Mouse (Mus musculus) olfactory bulb, adult 2 months (tissue): ENCODE data around the gene Pknox1.

Source experiments
- CTCF ChIP-seq: fragments of 200-500 bp; IDR thresholded peaks from 2 replicates; pipeline ENCODE4 v1.5.1; 2012; ENCODE audit warnings: low read depth, mild to moderate bottlenecking, low read length, moderate library complexity; ENCODE audit not compliant: insufficient read depth
- POLR2A ChIP-seq: fragments of 200-500 bp; IDR thresholded peaks from 2 replicates; pipeline ENCODE4 v1.6.1; 2012; ENCODE audit warnings: mild to moderate bottlenecking, low read depth, low read length, moderate library complexity; ENCODE audit not compliant: insufficient read depth

DNA sequence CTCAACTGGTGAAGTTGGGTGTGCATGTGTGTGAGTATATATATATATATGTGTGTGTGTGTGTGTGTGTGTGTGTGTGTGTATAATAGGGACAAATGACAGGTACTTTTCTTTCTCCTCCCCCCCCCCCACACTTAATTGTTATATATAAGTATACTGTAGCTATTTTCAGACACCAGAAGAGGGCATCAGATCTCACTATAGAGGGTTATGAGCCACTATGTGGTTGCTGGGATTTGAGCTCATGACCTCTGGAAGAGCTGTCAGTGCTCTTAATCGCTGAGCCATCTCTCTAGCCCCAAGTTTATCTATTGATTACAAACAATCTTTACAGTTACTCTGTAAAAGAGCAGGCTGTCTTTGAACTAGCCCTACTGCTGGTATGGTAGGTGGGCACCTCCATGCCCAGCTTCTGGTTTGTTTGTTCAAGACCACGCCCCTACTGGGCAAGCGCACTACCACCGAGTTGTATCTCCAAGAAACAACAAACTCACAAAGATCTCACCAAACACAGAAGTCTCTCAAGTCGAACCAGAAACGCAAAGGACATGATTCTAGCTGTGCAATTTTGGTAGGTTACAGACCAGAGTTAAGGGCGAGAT lies 45.1 kb upstream of the Pknox1 start:
- TF ChIP-seq POLR2A (no peak), CTCF (no peak)
